Mouse (Mus musculus) forebrain, embryonic 11.5 days (tissue): Measurements from ENCODE around the gene Topors. TPM values are rescaled to one million over a fixed set of nuclear protein-coding genes. Genes with fewer than 3 reads are reported as not detected.

Experiments
- ATAC-seq: fragments of 200-750 bp; cut with Nextera tagmentation; replicated peaks from 2 replicates; pipeline ENCODE4 v1.8.0; 2017; ENCODE audit warnings: moderate TSS enrichment; ENCODE audit not compliant: low FRiP score
- DNase-seq: peaks from one replicate; pipeline ENCODE4 v3.0.0-alpha.2; 2017; ENCODE audit warnings: low spot score
- H3K27ac ChIP-seq: fragments of 300-500 bp; sonication (generic); 2 replicates; pipeline ENCODE4 v1.5.1; 2014; ENCODE audit warnings: low read depth, low read length
- H3K27me3 ChIP-seq: fragments of 300-500 bp; sonication (generic); 2 replicates; pipeline ENCODE4 v1.6.1; 2014; ENCODE audit warnings: mild to moderate bottlenecking, low read length, mixed read lengths; ENCODE audit not compliant: control insufficient read depth, insufficient read depth
- H3K36me3 ChIP-seq: fragments of 300-500 bp; sonication (generic); 2 replicates; pipeline ENCODE4 v1.6.1; 2014; ENCODE audit warnings: mild to moderate bottlenecking, low read length, moderate library complexity, mixed read lengths; ENCODE audit not compliant: control insufficient read depth, insufficient read depth
- H3K4me1 ChIP-seq: fragments of 300-500 bp; sonication (generic); replicated peaks from 2 replicates; pipeline ENCODE4 v1.6.1; 2014; ENCODE audit warnings: low read length, mixed read lengths; ENCODE audit not compliant: control insufficient read depth, insufficient read depth
- H3K4me2 ChIP-seq: fragments of 300-500 bp; sonication (generic); 2 replicates; pipeline ENCODE4 v1.6.1; 2014; ENCODE audit warnings: low read depth, mild to moderate bottlenecking, low read length, moderate library complexity, mixed read lengths; ENCODE audit not compliant: severe bottlenecking
- H3K4me3 ChIP-seq: fragments of 300-500 bp; sonication (generic); 2 replicates; pipeline ENCODE4 v1.5.1; 2014; ENCODE audit warnings: low read depth, low read length
- H3K9ac ChIP-seq: fragments of 300-500 bp; sonication (generic); 2 replicates; pipeline ENCODE4 v1.6.1; 2014; ENCODE audit warnings: low read length
- H3K9me3 ChIP-seq: fragments of 300-500 bp; sonication (generic); 2 replicates; pipeline ENCODE4 v1.6.1; 2016; ENCODE audit warnings: low read length, mixed read lengths; ENCODE audit not compliant: control insufficient read depth
- WGBS: fragments of 180-500 bp; shearing (Covaris S2); extraction: QIAGEN DNeasy Blood & Tissue Kit; methylation state at CpG from one replicate; pipeline ENCODE4 v1.1.7; 2014; 5-methylcytosine and 5-hydroxymethylcytosine counted together
- polyA plus RNA-seq: library from polyadenylated mRNA; unstranded; fragments of >200 nt; fragmentation: Nextera tagmentation; extraction: Ambion mirVana; gene quantifications from 2 replicates; pipeline ENCODE4 v1.2.1, GENCODE M21; 2014

Gene Topors
- polyA plus RNA-seq, 1 experiment from 2014 or later, result 54.2 TPM

DNA sequence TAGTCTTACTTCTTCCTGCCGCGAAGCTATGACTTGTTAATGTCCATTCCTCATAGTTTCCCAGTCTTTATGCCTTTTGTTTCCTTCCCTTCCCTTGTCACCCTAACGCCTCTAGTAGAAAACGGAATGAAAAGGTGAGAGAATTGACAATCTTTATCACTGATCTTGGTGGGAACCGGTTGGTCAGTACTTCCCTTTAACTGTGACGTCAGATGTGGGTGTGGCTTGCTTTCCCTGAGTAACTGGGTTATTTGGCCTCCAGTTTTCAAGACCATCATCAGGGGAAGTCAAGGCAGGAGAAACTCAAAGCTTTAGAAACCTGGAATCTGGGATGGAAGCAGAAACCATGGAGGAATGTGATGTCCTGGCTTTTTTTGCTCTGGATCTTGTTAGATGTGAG is 27.7 kb downstream of the Topors start:
- no peak overlapping the region for H3K27ac ChIP-seq
- no peak for DNase-seq
- H3K4me1 ChIP-seq, result peaks cover 5% of the 10 kb centered on the region; the same call in 1 of the 2 replicates
- 60% methylated on average over 6 of the region's 6 CpGs for WGBS
- H3K4me3 ChIP-seq, result no peak overlapping the region
- H3K9me3 ChIP-seq, result no peaks in the 10 kb centered on the region
- no peak overlapping the region for H3K4me2 ChIP-seq
- H3K9ac ChIP-seq, result no peak overlapping the region
- H3K27me3 ChIP-seq, result no peaks in the 10 kb centered on the region
- H3K36me3 ChIP-seq, result no peaks in the 10 kb centered on the region
- ATAC-seq, result no peak

GRCm38 (mm10) chr4:40240272-40240744 is 29.3 kb downstream of the Topors start:
- no peaks in the 10 kb centered on the region for H3K36me3 ChIP-seq
- 47% methylated on average over 5 of the region's 5 CpGs for WGBS
- peaks cover 5% of the 10 kb centered on the region; the same call in 1 of the 2 replicates for H3K4me1 ChIP-seq
- H3K4me2 ChIP-seq, result peak overlapping the region; percentile 58
- no peak overlapping the region for H3K27ac ChIP-seq
- ATAC-seq (no peak), DNase-seq (no peak)
- H3K9ac ChIP-seq, result peak overlapping the region; percentile 50; the same call in 1 of the 2 replicates
- H3K4me3 ChIP-seq, result peak overlapping the region; percentile 34; the same call in 1 of the 2 replicates
- no peaks in the 10 kb centered on the region for H3K9me3 ChIP-seq
- no peaks in the 10 kb centered on the region for H3K27me3 ChIP-seq

GRCm38 (mm10) chr4:40239409-40240271 is 30.0 kb downstream of the Topors start, which contains the start of gene Ddx58:
Gene Ddx58, minus strand, starts transcription at chr4:40239828.
- Histone ChIP-seq H3K9ac (peak within 1 kb of the TSS; percentile 50), H3K9me3 (no peaks in the 10 kb centered on the region), H3K4me1 (peaks cover 5% of the 10 kb centered on the region; the same call in 1 of the 2 replicates), H3K27ac (no peak within 1 kb of the TSS), H3K27me3 (no peaks in the 10 kb centered on the region), H3K36me3 (no peaks in the 10 kb centered on the region), H3K4me3 (peak within 1 kb of the TSS; percentile 34), H3K4me2 (peak within 1 kb of the TSS; percentile 58)
- 5% methylated on average over 35 of the region's 35 CpGs for WGBS
- DNase-seq (peak; percentile 69), ATAC-seq (peak; percentile 54)

DNA sequence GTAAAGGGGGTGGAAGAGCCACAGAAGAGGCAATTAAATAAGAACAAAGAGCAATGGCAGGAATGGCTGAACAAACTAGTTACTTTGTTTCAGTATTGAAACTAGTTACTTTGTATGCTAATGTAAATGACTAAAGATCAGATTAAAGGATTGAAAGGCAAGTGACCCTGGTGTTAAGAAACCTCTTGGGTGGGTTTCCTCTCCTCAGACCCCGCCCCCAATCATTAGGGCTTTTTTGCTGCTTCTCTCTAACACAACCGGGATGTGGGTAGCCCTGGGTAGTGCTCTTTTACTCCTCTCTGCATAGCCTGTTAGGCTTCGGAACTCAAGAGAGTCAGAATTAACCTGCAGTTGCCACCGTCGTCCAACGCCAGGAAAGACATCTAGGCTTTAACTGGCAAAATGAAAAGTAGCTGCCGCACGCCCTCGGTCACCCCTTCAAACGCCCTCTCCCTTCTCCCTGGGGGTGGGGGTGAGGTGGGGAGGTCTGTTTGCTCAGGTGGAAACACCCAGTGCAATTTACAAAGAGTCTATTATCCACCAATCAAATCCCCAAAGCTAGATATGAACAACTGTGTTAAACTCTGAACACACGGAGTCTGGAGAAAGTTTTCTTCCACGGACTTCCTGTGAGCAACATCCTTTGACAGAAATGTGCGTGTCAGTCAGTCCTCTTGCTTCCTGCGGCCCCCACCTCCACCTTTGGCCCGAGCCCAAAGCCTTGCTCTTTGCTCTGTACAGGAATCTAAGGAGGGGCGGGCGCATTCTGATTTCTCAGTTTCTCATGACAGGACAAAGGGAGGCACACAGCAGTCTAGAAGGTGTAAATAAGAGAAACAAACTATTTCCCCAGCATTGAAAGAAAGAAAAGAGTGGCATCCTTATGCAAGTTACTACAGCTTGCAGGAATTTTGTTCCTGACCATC is 30.9 kb downstream of the Topors start:
- Histone ChIP-seq H3K4me3 (peak overlapping the region; percentile 34), H3K27me3 (no peaks in the 10 kb centered on the region), H3K4me1 (peaks cover 5% of the 10 kb centered on the region; the same call in 1 of the 2 replicates), H3K4me2 (peak overlapping the region; percentile 58), H3K9me3 (no peaks in the 10 kb centered on the region), H3K9ac (peak overlapping the region; percentile 50; the same call in 1 of the 2 replicates), H3K27ac (no peak overlapping the region), H3K36me3 (no peaks in the 10 kb centered on the region)
- DNase-seq, result no peak
- WGBS, result 2% methylated on average over 17 of the region's 17 CpGs
- ATAC-seq, result peak; percentile 74

DNA sequence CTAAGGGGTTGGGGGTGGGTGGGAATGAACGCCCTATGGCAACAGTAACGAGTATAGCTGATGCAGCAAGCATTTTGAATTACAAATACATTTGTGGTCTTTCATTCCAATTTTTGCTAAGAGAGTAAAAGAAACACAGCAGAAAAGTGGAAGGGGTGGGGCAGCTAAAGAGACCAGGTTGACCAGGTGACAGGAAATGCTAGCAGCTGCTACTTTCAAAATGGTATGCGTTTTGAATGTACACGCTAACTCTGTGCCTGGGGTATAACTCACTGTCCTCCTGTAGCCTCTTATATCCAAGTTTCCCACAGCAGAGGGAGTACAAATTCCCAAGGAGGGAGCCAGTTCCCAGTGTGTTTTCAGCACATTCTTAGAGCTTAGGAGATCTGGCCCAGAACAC is 32.8 kb downstream of the Topors start:
- Histone ChIP-seq H3K9me3 (no peaks in the 10 kb centered on the region), H3K9ac (no peak overlapping the region), H3K36me3 (no peaks in the 10 kb centered on the region), H3K4me2 (no peak overlapping the region), H3K4me3 (no peak overlapping the region), H3K27ac (no peak overlapping the region), H3K4me1 (peaks cover 5% of the 10 kb centered on the region; the same call in 1 of the 2 replicates), H3K27me3 (no peaks in the 10 kb centered on the region)
- 89% methylated on average over 4 of the region's 4 CpGs for WGBS
- ATAC-seq (no peak), DNase-seq (no peak)

DNA sequence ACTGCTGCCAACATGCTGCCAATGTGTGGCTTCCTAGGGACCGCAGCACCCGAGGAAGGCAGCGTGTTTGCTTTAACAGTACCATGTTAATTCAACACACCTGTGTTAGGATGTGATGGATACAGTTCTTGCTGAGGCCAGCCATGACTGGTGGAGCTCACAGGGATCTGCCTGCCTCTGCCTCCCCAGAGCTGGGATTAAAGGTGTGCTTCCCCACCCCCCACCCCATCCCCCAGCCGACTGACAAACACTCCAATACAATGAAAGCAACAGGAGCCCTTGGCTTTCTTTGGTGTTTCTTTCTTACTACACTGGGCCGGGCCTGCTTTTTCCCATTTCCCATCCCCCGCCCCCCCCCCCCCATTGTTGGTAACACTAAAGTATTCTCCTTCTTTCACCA is 35.4 kb downstream of the Topors start:
- no peaks in the 10 kb centered on the region for H3K9me3 ChIP-seq
- ATAC-seq (no peak), DNase-seq (no peak)
- no peak overlapping the region for H3K9ac ChIP-seq
- WGBS, result 76% methylated on average over 6 of the region's 6 CpGs
- peaks cover 5% of the 10 kb centered on the region; the same call in 1 of the 2 replicates for H3K4me1 ChIP-seq
- no peak overlapping the region for H3K27ac ChIP-seq
- no peak overlapping the region for H3K4me3 ChIP-seq
- no peak overlapping the region for H3K4me2 ChIP-seq
- H3K36me3 ChIP-seq, result no peaks in the 10 kb centered on the region
- H3K27me3 ChIP-seq, result no peaks in the 10 kb centered on the region

GRCm38 (mm10) chr4:40233062-40233664 is 36.5 kb downstream of the Topors start:
- DNase-seq (no peak), ATAC-seq (no peak)
- H3K4me2 ChIP-seq, result no peak overlapping the region
- H3K4me3 ChIP-seq, result no peak overlapping the region
- no peak overlapping the region for H3K27ac ChIP-seq
- no peaks in the 10 kb centered on the region for H3K4me1 ChIP-seq
- 90% methylated on average over 7 of the region's 7 CpGs for WGBS
- no peak overlapping the region for H3K9ac ChIP-seq
- H3K36me3 ChIP-seq, result no peaks in the 10 kb centered on the region
- no peaks in the 10 kb centered on the region for H3K9me3 ChIP-seq
- H3K27me3 ChIP-seq, result no peaks in the 10 kb centered on the region

DNA sequence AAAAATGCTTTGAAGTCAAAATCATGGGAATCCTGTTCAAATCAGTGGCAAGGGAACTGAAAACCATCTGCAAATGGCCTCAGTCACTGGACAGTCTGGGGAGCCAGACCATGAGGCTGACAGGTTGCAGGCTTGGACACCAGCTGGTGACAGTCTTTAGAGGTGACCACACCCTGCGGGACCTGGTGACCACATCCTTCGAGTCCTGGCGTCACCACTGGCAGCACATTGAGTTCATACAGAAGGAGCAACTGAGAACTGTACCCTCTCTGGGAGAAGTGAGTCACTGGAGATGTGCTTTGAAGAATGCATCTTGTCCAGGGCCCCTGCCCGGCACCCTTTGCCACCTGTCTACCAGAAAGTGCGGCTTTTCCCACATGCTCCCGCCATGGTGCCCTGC is 39.9 kb downstream of the Topors start:
- no peak overlapping the region for H3K27ac ChIP-seq
- no peaks in the 10 kb centered on the region for H3K27me3 ChIP-seq
- no peak overlapping the region for H3K4me3 ChIP-seq
- WGBS, result 93% methylated on average over 6 of the region's 6 CpGs
- H3K4me2 ChIP-seq, result no peak overlapping the region
- DNase-seq, result no peak
- no peaks in the 10 kb centered on the region for H3K4me1 ChIP-seq
- H3K36me3 ChIP-seq, result no peaks in the 10 kb centered on the region
- ATAC-seq, result no peak
- H3K9me3 ChIP-seq, result no peaks in the 10 kb centered on the region
- H3K9ac ChIP-seq, result no peak overlapping the region
